Mouse (Mus musculus) intestine, postnatal 0 days (tissue): ENCODE measurements around the gene Rfx4. TPM values are rescaled to one million over a fixed set of nuclear protein-coding genes. Genes with fewer than 3 reads are reported as not detected.

Source experiments
- ATAC-seq: fragments of 200-750 bp; cut with Nextera tagmentation; 2 replicates; pipeline ENCODE4 v1.8.0; 2017; ENCODE audit warnings: mild to moderate bottlenecking, moderate TSS enrichment, moderate library complexity
- H3K27ac ChIP-seq: fragments of 300-500 bp; sonication (generic); 2 replicates; pipeline ENCODE4 v1.5.1; 2014; ENCODE audit warnings: mild to moderate bottlenecking, low read depth, low read length, moderate library complexity
- H3K27me3 ChIP-seq: fragments of 300-500 bp; sonication (generic); replicated peaks from 2 replicates; pipeline ENCODE4 v1.6.1; 2014; ENCODE audit warnings: low read length, mixed read lengths; ENCODE audit not compliant: control insufficient read depth, insufficient read depth
- H3K36me3 ChIP-seq: fragments of 300-500 bp; sonication (generic); 2 replicates; pipeline ENCODE4 v1.6.1; 2014; ENCODE audit warnings: mild to moderate bottlenecking, moderate library complexity; ENCODE audit not compliant: control insufficient read depth, insufficient read depth
- H3K4me1 ChIP-seq: fragments of 300-500 bp; sonication (generic); replicated peaks from 2 replicates; pipeline ENCODE4 v1.6.1; 2014; ENCODE audit warnings: antibody characterized with exemption, low read length, mixed read lengths; ENCODE audit not compliant: control insufficient read depth, insufficient read depth
- H3K4me2 ChIP-seq: fragments of 300-500 bp; sonication (generic); replicated peaks from 2 replicates; pipeline ENCODE4 v1.6.1; 2014; ENCODE audit warnings: low read depth, mild to moderate bottlenecking, moderate library complexity
- H3K4me3 ChIP-seq: fragments of 300-500 bp; sonication (generic); 2 replicates; pipeline ENCODE4 v1.5.1; 2014; ENCODE audit warnings: low read depth, low read length
- H3K9ac ChIP-seq: fragments of 300-500 bp; sonication (generic); 2 replicates; pipeline ENCODE4 v1.6.1; 2014; ENCODE audit warnings: mild to moderate bottlenecking, low read depth, low read length
- H3K9me3 ChIP-seq: fragments of 300-500 bp; sonication (generic); 2 replicates; pipeline ENCODE4 v1.6.1; 2016; ENCODE audit warnings: mixed run types; ENCODE audit not compliant: control insufficient read depth
- CTCF ChIP-seq: sonication (generic); IDR thresholded peaks from 2 replicates; pipeline ENCODE4 v1.5.1; 2016; ENCODE audit warnings: low read depth, mild to moderate bottlenecking, control low read depth, antibody characterized with exemption, moderate library complexity
- WGBS: fragments of 180-500 bp; shearing (Covaris S2); extraction: QIAGEN DNeasy Blood & Tissue Kit; methylation state at CpG from one replicate; pipeline ENCODE4 v1.1.7; 2014; 5-methylcytosine and 5-hydroxymethylcytosine counted together
- polyA plus RNA-seq: library from polyadenylated mRNA; unstranded; fragments of >200 nt; fragmentation: Nextera tagmentation; extraction: Ambion mirVana; gene quantifications from 2 replicates; pipeline ENCODE4 v1.2.1, GENCODE M21; 2015

Gene Rfx4
- polyA plus RNA-seq, 1 experiment from 2014 or later = not detected

- Histone ChIP-seq H3K27me3 (no peaks in the 10 kb centered on the region), H3K4me2 (no peak overlapping the region), H3K4me3 (no peak overlapping the region), H3K4me1 (0 out of 2 replicates have a peak, but pooled peaks cover 9% of the 10 kb centered on the region), H3K36me3 (no peaks in the 10 kb centered on the region), H3K27ac (no peak overlapping the region), H3K9me3 (no peaks in the 10 kb centered on the region), H3K9ac (no peak overlapping the region)
- 82% methylated on average over 6 of the region's 6 CpGs for WGBS
- no peak for ATAC-seq
- no peak for TF ChIP-seq CTCF
These were observed 159.6 kb downstream of the Rfx4 start for GRCm38 (mm10) chr10:84915476-84915875.

- Histone ChIP-seq H3K27me3 (no peaks in the 10 kb centered on the region), H3K27ac (peak within 1 kb of the TSS; percentile 87), H3K4me1 (0 out of 2 replicates have a peak, but pooled peaks cover 9% of the 10 kb centered on the region), H3K9ac (peak within 1 kb of the TSS; percentile 69), H3K36me3 (no peaks in the 10 kb centered on the region), H3K4me3 (peak within 1 kb of the TSS; percentile 84), H3K9me3 (no peaks in the 10 kb centered on the region), H3K4me2 (peak within 1 kb of the TSS; percentile 75)
- ATAC-seq = peak; percentile 98
- peak; percentile 24; the same call in 1 of the 2 replicates for TF ChIP-seq CTCF
- WGBS = under 1% methylated on average over 48 of the region's 51 CpGs
These were observed 161.2 kb downstream of the Rfx4 start, which contains the start of gene Ric8b for GRCm38 (mm10) chr10:84916810-84917730. TSS of gene Ric8b (plus strand) at chr10:84917616.

GRCm38 (mm10) chr10:84917731-84918095, 161.9 kb downstream of the Rfx4 start:
- no peak for TF ChIP-seq CTCF
- 0 out of 2 replicates have a peak, but pooled peaks cover 9% of the 10 kb centered on the region for H3K4me1 ChIP-seq
- peak overlapping the region; percentile 87; the same call in 1 of the 2 replicates for H3K27ac ChIP-seq
- ATAC-seq = peak; percentile 3; the same call in 1 of the 2 replicates
- H3K4me2 ChIP-seq = peak overlapping the region; percentile 75
- peak overlapping the region; percentile 69 for H3K9ac ChIP-seq
- H3K9me3 ChIP-seq = no peaks in the 10 kb centered on the region
- peak overlapping the region; percentile 84 for H3K4me3 ChIP-seq
- no peaks in the 10 kb centered on the region for H3K36me3 ChIP-seq
- WGBS = 0% methylated on average over 26 of the region's 27 CpGs
- no peaks in the 10 kb centered on the region for H3K27me3 ChIP-seq

- H3K36me3 ChIP-seq = peaks cover 6% of the 10 kb centered on the region; the same call in 1 of the 2 replicates
- H3K27ac ChIP-seq = no peak overlapping the region
- TF ChIP-seq CTCF = no peak
- H3K4me2 ChIP-seq = no peak overlapping the region
- H3K9ac ChIP-seq = no peak overlapping the region
- no peak for ATAC-seq
- H3K9me3 ChIP-seq = no peaks in the 10 kb centered on the region
- no peaks in the 10 kb centered on the region for H3K27me3 ChIP-seq
- 69% methylated on average over 7 of the region's 7 CpGs for WGBS
- H3K4me3 ChIP-seq = no peak overlapping the region
- no peaks in the 10 kb centered on the region for H3K4me1 ChIP-seq
These were observed 170.5 kb downstream of the Rfx4 start for GRCm38 (mm10) chr10:84926336-84926735.

- ATAC-seq = no peak
- Histone ChIP-seq H3K9ac (no peak overlapping the region), H3K4me2 (no peak overlapping the region), H3K36me3 (peaks cover 6% of the 10 kb centered on the region; the same call in 1 of the 2 replicates), H3K27ac (no peak overlapping the region), H3K4me1 (no peaks in the 10 kb centered on the region), H3K27me3 (no peaks in the 10 kb centered on the region), H3K9me3 (no peaks in the 10 kb centered on the region), H3K4me3 (no peak overlapping the region)
- no peak for TF ChIP-seq CTCF
- WGBS = 75% methylated on average over 4 of the region's 4 CpGs
These were observed 171.0 kb downstream of the Rfx4 start for GRCm38 (mm10) chr10:84926885-84927284.

- Histone ChIP-seq H3K4me1 (no peaks in the 10 kb centered on the region), H3K27ac (no peak overlapping the region), H3K27me3 (no peaks in the 10 kb centered on the region), H3K4me3 (no peak overlapping the region), H3K9me3 (no peaks in the 10 kb centered on the region), H3K9ac (no peak overlapping the region), H3K4me2 (no peak overlapping the region), H3K36me3 (peaks cover 6% of the 10 kb centered on the region; the same call in 1 of the 2 replicates)
- no peak for ATAC-seq
- TF ChIP-seq CTCF = no peak
- 90% methylated on average over 4 of the region's 4 CpGs for WGBS
These were observed 172.6 kb downstream of the Rfx4 start for GRCm38 (mm10) chr10:84928465-84928864.
